Mouse (Mus musculus) neural tube, embryonic 14.5 days (tissue): ENCODE results near the gene Trappc13. TPM values are rescaled to one million over a fixed set of nuclear protein-coding genes. Genes with fewer than 3 reads are reported as not detected.
A peak's percentile ranks its signal among the peaks of the same experiment; 100 is the strongest.

ENCODE experiments used
- ATAC-seq: fragments of 200-750 bp; cut with Nextera tagmentation; 2 replicates; pipeline ENCODE4 v1.8.0; 2017; ENCODE audit warnings: low read depth, mild to moderate bottlenecking, moderate TSS enrichment, moderate library complexity
- H3K27ac ChIP-seq: fragments of 300-500 bp; sonication (generic); 2 replicates; pipeline ENCODE4 v1.5.1; 2014; ENCODE audit warnings: low read depth, mild to moderate bottlenecking, control low read depth, low read length, moderate library complexity, mixed read lengths
- H3K27me3 ChIP-seq: fragments of 300-500 bp; sonication (generic); 2 replicates; pipeline ENCODE4 v1.6.1; 2014; ENCODE audit warnings: low read length; ENCODE audit not compliant: control insufficient read depth, insufficient read depth
- H3K36me3 ChIP-seq: fragments of 300-500 bp; sonication (generic); 2 replicates; pipeline ENCODE4 v1.6.1; 2014; ENCODE audit warnings: low read length, mixed read lengths; ENCODE audit not compliant: control insufficient read depth, insufficient read depth
- H3K4me1 ChIP-seq: fragments of 300-500 bp; sonication (generic); 2 replicates; pipeline ENCODE4 v1.6.1; 2014; ENCODE audit warnings: low read length; ENCODE audit not compliant: control insufficient read depth, insufficient read depth
- H3K4me2 ChIP-seq: fragments of 300-500 bp; sonication (generic); 2 replicates; pipeline ENCODE4 v1.6.1; 2014; ENCODE audit warnings: mild to moderate bottlenecking, low read depth, low read length, control low read depth
- H3K4me3 ChIP-seq: fragments of 300-500 bp; sonication (generic); 2 replicates; pipeline ENCODE4 v1.5.1; 2014; ENCODE audit warnings: low read depth, low read length, control low read depth, mixed read lengths
- H3K9ac ChIP-seq: fragments of 300-500 bp; sonication (generic); replicated peaks from 2 replicates; pipeline ENCODE4 v1.6.1; 2014; ENCODE audit warnings: low read depth, mild to moderate bottlenecking, control low read depth, low read length, mixed read lengths
- H3K9me3 ChIP-seq: fragments of 300-500 bp; sonication (generic); 2 replicates; pipeline ENCODE4 v1.6.1; 2016; ENCODE audit warnings: low read length; ENCODE audit not compliant: control insufficient read depth
- WGBS: fragments of 180-500 bp; shearing (Covaris S2); extraction: QIAGEN DNeasy Blood & Tissue Kit; methylation state at CpG from one replicate; pipeline ENCODE4 v1.1.7; 2014; 5-methylcytosine and 5-hydroxymethylcytosine counted together
- polyA plus RNA-seq: library from polyadenylated mRNA; unstranded; fragments of >200 nt; fragmentation: Nextera tagmentation; extraction: Ambion mirVana; gene quantifications from 2 replicates; pipeline ENCODE4 v1.2.1, GENCODE M21; 2014

Gene Trappc13
- polyA plus RNA-seq, 1 experiment from 2014 or later: 62.5 TPM

DNA sequence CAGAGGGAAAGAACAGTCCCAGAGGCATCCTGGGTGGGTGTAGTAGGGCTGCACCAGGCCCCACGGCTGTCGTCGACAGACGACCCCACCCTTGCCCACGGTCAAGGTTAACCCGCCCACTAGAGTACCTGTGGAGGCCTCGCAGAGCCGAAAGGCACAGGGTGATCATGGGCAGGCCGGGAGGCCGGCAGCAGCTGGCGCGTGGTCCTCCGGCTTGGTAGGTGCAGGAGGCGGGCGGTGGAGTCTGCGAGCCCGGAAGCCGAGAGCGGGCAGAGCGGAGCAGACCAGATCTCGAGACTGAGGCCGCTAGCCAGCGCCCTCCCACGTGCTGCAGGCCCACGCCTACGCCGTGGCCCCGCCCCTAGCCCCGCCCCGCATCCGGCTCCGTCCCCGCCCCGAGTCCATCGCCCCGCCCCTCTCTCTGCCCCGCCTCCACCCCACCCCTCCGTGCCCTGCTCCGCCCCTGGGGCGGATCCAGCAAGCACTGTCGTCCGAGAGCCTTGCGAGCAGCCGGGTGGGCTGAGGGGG is 68.9 kb downstream of the Trappc13 start, which contains the start of the genes Nln and Sgtb:
Gene Nln (minus strand): TSS at position 327 of the 528 bp plus-strand sequence.
Gene Sgtb (plus strand): TSS at position 454 of the 528 bp plus-strand sequence.
- under 1% methylated on average over 28 of the region's 44 CpGs for WGBS
- Histone ChIP-seq H3K9me3 (no peaks in the 10 kb centered on the region), H3K4me3 (peak within 1 kb of the TSS; percentile 86), H3K9ac (peak within 1 kb of the TSS; percentile 80), H3K27me3 (no peaks in the 10 kb centered on the region), H3K4me2 (peak within 1 kb of the TSS; percentile 92), H3K27ac (peak within 1 kb of the TSS; percentile 80), H3K4me1 (peaks cover 13% of the 10 kb centered on the region), H3K36me3 (no peaks in the 10 kb centered on the region)
- peak; percentile 95 for ATAC-seq

DNA sequence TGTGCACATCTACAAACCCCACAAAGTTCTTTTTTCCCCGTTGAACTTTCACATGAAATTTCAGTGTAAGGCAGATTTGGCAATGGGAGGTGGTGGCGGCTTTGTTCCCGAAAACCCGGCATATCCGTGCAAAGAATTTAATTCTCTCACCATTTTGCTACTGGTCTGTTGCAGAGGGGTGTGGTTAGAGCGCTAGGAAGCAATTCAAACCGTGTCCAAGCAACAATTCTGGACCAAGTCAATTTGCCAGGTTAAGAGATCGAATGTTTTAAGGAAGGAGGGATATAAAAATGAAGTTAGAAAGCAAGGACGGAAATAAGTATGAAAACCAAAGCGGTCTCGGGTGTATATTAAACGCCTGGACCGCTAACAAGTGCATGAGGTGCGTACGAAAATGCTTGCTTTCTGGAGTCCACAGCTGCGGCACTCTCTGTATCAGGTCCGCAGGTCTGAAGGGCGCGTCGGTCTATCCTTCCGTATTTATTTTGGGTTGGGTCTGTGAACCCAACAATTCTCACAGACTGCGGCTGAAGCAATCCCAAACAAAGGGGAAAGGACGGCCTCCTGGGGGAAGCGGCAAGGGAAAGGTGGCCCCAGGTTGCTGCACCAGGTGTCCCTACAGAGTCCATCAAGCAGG is 69.5 kb downstream of the Trappc13 start:
- H3K36me3 ChIP-seq: no peaks in the 10 kb centered on the region
- H3K4me3 ChIP-seq: peak overlapping the region; percentile 86
- peak overlapping the region; percentile 92 for H3K4me2 ChIP-seq
- no peaks in the 10 kb centered on the region for H3K27me3 ChIP-seq
- H3K9ac ChIP-seq: peak overlapping the region; percentile 67
- 1% methylated on average over 24 of the region's 24 CpGs for WGBS
- ATAC-seq: peak; percentile 9
- peak overlapping the region; percentile 48 for H3K27ac ChIP-seq
- no peaks in the 10 kb centered on the region for H3K9me3 ChIP-seq
- peaks cover 13% of the 10 kb centered on the region for H3K4me1 ChIP-seq

DNA sequence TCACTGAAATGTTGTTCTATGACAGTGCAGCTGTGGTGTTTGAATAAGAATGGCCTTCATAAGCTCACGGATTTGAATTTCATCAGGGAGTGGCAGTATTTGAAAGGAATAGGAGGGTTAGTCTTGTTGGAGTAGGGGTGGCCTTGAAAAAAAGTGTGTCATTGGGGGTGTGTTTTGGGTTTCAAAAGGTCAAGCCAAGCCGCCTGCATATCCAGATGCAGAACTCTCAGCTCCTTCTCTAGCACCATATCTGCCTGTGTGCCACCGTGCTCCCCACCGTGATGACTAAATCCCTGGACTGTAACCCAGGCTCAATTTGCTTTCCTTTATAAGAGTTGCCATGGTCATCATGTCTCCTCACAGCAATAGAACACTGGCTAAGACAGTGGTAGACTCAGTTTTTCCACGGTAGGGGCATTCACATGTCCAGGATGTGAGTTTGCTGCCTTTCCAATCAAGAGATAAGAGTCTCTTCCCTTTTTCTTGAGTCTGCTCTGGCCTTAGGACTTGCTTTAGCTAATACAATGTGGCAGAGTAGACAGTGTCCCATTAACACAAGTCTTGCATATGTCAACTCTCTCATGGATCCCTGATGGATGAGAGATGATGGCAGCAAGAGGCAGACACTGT is 76.5 kb downstream of the Trappc13 start:
- Histone ChIP-seq H3K27me3 (no peaks in the 10 kb centered on the region), H3K4me2 (no peak overlapping the region), H3K9ac (no peak overlapping the region), H3K9me3 (no peaks in the 10 kb centered on the region), H3K4me1 (no peaks in the 10 kb centered on the region), H3K4me3 (no peak overlapping the region), H3K36me3 (no peaks in the 10 kb centered on the region), H3K27ac (no peak overlapping the region)
- WGBS: 96% methylated on average over 5 of the region's 5 CpGs
- ATAC-seq: no peak

DNA sequence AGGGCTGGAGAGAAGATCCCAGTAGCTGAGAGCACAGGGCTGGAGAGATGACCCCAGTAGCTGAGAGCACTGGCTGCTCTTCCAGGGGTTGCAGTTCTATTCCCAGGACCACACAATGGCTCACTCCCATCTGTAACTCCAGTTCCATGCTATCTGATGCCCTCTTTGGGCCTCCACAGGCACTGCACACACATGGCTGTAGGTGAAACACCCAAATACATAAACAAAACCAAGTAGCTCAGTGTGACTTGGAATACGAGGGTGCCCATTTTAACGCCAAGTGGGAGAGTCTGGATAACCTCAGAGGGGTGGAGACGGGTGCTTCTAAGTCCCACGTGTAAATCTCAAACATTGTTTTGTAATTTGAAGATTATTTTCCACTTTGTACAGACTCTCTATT is 77.9 kb downstream of the Trappc13 start:
- Histone ChIP-seq H3K9ac (no peak overlapping the region), H3K27ac (no peak overlapping the region), H3K27me3 (no peaks in the 10 kb centered on the region), H3K4me3 (no peak overlapping the region), H3K4me1 (no peaks in the 10 kb centered on the region), H3K36me3 (no peaks in the 10 kb centered on the region), H3K4me2 (no peak overlapping the region), H3K9me3 (no peaks in the 10 kb centered on the region)
- 93% methylated on average over 4 of the region's 4 CpGs for WGBS
- no peak for ATAC-seq

DNA sequence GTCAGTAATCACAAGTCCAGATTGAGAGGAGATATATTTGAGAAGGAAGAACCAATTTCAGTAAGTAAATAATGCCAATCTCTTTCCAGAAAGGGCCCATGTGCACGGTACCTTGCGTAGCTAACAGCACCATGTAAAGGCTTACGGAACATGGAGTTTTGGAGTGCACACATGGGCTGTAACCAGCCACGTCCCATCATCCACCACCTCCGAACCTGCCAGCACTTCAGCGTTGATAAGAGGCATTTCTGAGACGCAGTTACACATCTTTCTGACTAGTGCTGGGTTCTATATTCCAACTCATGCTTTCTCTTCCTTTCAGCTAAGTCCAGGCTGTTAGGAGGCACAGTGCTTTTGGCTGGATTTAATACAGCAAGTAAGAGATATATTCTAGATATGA is 81.1 kb downstream of the Trappc13 start:
- no peak for ATAC-seq
- no peak overlapping the region for H3K4me3 ChIP-seq
- no peaks in the 10 kb centered on the region for H3K27me3 ChIP-seq
- 96% methylated on average over 7 of the region's 7 CpGs for WGBS
- H3K27ac ChIP-seq: no peak overlapping the region
- no peaks in the 10 kb centered on the region for H3K4me1 ChIP-seq
- H3K9me3 ChIP-seq: no peaks in the 10 kb centered on the region
- no peak overlapping the region for H3K9ac ChIP-seq
- no peaks in the 10 kb centered on the region for H3K36me3 ChIP-seq
- no peak overlapping the region for H3K4me2 ChIP-seq

DNA sequence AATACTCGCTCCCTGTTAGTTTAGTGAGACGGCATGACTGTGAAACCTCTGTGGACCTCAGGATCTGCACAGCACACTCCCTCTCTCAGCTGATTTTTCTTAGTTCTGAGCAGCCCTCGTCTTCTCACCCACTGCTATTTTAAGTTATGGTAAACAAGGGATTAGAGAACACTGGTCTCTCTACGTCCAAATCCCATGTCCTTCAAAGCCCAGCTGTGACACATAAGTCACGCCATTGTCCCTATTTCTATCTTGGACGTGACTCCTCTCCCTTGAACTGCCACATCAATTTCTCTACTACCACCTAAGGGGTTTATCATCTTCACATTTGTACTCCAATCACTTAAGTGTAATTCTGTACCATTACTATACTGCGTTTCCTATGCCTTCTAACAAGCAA is 82.3 kb downstream of the Trappc13 start:
- no peak overlapping the region for H3K9ac ChIP-seq
- H3K36me3 ChIP-seq: no peaks in the 10 kb centered on the region
- no peaks in the 10 kb centered on the region for H3K9me3 ChIP-seq
- no peak overlapping the region for H3K27ac ChIP-seq
- no peak for ATAC-seq
- no peak overlapping the region for H3K4me3 ChIP-seq
- H3K4me2 ChIP-seq: no peak overlapping the region
- WGBS: 72% methylated on average over 7 of the region's 7 CpGs
- no peaks in the 10 kb centered on the region for H3K4me1 ChIP-seq
- H3K27me3 ChIP-seq: no peaks in the 10 kb centered on the region

DNA sequence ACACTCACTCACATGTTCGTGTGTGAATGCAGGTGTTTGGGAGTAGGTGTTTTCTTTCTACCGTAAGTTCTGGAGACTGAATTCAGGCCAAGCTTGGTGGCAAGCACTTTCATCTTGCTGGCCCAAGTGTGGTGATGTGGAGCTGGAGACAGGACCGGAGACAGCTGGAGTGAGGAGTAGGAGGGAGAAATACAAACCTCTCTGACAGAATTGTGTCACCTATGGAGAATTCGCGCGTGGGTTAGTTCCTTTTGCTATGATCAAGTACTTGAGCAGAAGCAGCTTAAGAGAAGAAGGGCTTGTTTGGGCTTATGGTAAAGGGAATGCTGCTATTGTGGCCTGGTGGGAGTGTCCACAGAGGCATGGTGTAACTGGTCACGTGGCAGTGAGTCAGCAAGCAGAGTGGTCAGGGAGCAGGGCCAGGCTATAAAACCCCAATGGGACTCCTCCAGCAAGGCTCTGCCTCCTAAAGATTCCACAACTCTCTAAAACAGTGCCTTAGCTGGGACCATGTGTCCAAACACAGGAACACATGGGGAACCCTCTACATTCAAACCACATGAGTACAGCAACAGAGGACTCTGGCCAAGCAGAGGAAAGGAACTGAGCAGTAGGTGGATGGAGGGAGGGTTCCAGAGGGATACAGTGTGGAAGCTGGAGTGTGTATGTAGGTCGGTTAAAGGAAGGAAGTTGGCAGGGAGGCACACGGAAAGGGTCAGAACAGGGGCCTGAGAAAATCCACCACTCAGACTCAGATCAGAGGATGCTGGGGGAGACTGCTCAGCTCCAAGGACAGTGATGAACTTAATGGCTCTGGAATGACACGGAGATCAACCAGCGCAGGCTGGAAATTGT is 83.5 kb downstream of the Trappc13 start:
- no peak; the same call in 1 of the 2 replicates for ATAC-seq
- no peaks in the 10 kb centered on the region for H3K36me3 ChIP-seq
- H3K4me1 ChIP-seq: no peaks in the 10 kb centered on the region
- H3K9ac ChIP-seq: no peak overlapping the region
- no peaks in the 10 kb centered on the region for H3K9me3 ChIP-seq
- WGBS: 86% methylated on average over 11 of the region's 11 CpGs
- H3K27me3 ChIP-seq: no peaks in the 10 kb centered on the region
- H3K27ac ChIP-seq: no peak overlapping the region
- no peak overlapping the region for H3K4me3 ChIP-seq
- no peak overlapping the region for H3K4me2 ChIP-seq
